Mouse (Mus musculus): ENCODE data around the gene Adh6a.

- TF ChIP-seq CTCF (IDR thresholded peaks at IDR 0.05; ENCODE audit: borderline replicate concordance, control insufficient read depth, extremely low read depth, insufficient read depth, low read length, poor library complexity): no peak
- no peak for TF ChIP-seq POLR2A (IDR thresholded peaks at IDR 0.05; ENCODE audit: control insufficient read depth, extremely low read depth, insufficient read depth, low read length, poor library complexity)
Measured at GRCm38 (mm10) chr3:138312965-138313364, at the start of gene Adh6a.
